Mouse (Mus musculus) MN1 (cell line): ENCODE results near the gene Ccdc92b.
"Not testable (repeated sequence)": the region's sequence is repeated elsewhere in the genome, so short reads cannot be mapped to it uniquely, and the experiment has no call there.

Source experiments
- DNase-seq: peaks from one replicate; pipeline ENCODE4 v3.0.0-alpha.2; 2016; ENCODE audit warnings: low spot score

Gene Ccdc92b

GRCm38 (mm10) chr11:74619201-74619955, at the start of gene Ccdc92b:
Gene Ccdc92b, plus strand, starts transcription at chr11:74619605.
- DNase-seq: peak; percentile 65

GRCm38 (mm10) chr11:74569735-74570134, 49.7 kb upstream of the Ccdc92b start:
- DNase-seq: no peak

GRCm38 (mm10) chr11:74572459-74573061, 46.8 kb upstream of the Ccdc92b start:
- DNase-seq: no peak

DNA sequence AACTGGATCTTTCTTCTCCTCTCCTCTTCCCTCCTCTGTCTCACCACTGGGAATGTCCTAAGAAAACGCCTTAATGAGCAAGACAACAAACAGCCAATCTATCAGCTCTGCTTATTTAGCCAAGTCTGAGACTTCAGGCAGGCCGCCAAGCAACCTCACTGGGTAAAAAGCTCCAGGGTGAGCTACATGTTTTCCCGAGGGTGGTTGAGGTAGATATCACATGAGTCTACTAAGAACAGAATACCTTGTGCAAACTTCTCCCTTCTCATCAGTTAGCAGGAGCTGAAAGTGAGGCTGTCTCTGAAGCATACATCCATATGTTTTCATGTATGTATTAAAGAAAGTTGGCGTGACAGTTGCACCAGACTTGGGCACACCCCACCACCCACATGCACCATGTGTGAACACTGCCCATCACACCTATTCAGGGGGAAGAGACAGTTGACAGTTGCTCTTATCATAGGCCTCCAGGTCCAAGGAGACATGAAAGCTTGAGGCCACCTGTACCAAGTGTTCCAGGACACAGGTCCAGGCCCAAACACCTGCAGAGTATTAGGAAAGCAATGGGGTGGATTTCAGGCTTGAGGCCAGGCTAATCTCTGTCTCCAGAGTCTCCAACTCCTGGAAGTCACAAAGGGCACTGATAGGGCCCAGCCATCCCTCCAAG, 44.5 kb upstream of the Ccdc92b start:
- DNase-seq: no peak

- no peak for DNase-seq
Observed at GRCm38 (mm10) chr11:74575940-74576339, 43.5 kb upstream of the Ccdc92b start.

DNA sequence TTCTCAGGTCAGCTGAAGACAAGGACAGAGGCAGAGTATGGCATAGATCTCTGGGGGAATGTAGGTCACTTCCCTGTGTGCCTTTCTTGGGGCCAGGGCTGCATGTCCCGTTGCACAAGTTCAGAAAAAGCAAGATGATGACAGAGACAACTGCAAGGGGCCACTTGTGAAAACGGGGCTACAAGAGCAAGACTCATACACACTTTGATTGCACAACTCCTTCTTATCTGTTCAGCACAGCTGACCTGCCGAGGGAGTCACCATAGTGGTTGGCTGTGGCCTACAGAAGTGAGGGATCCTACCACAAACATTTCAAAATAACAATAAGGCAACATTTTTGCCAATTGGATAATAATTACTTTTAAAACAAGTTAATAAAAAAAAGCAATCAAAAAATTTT, 42.3 kb upstream of the Ccdc92b start:
- DNase-seq: no peak

GRCm38 (mm10) chr11:74581333-74581732, 38.1 kb upstream of the Ccdc92b start:
- DNase-seq: not testable (repeated sequence)

DNA sequence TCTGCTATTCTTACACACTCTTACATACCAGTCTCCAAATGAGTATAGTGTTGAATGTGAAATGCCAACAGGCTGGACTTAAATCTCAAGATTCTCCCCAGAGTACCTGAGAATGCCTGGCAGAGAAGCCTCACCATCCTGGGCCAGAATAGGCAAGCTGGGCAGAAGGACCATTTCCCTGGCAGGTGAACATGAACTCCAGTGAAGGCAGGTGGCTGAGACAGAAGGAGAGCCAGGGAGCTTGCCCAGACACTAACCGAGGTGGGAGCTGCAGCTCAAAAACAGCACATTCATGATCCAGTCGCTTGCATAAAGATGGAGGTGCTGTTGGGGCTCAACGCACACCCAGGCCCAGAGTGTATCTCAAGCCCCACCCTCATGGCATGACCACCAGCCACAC, 36.9 kb upstream of the Ccdc92b start:
- no peak for DNase-seq

DNA sequence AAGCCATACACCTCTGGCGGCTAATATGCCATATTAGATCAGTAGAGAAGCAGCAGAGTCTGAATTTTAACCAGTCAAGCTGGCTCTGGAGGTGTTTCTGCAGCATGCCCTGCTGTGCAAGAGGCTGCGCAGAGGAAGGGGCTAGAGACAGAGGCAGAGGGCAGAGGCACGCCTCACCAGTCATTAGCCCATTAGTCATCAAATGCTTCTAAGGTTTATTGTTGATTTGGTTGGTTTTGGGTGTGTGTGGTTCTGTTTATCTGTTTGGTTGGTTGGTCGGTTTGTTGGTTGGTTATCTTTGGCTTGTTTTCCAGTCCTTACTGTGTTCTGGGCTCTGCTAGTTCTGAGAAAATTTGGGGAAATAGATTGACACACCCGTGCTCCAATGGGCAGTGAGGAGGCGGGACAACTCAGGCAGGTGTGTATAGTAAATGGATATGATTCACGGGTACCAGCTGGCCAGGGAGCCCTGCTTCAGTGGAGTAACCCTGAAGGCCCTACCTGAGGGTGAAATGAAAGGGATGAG, 35.5 kb upstream of the Ccdc92b start:
- DNase-seq: no peak

- DNase-seq: no peak
Observed at GRCm38 (mm10) chr11:74584946-74585723, 34.3 kb upstream of the Ccdc92b start.

DNA sequence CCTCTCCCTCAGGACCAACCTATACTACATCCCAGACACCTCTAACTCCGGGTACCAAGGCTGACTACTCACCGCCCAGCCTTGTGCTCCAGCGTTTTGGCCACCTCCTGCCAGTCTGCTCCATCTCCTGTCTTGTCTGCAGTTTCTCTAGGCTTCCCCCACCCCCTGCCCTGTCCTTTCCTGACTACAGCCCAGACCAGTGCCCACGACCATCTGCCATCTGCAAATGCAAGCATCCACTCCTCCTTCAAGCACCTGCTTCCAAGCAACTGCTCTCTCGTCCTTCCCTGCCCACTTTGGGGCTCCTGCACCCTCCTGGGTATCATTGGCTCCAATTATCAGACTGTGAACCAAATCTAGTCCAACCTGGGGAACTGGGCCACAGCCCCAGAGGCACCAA, 33.0 kb upstream of the Ccdc92b start:
- no peak for DNase-seq

DNA sequence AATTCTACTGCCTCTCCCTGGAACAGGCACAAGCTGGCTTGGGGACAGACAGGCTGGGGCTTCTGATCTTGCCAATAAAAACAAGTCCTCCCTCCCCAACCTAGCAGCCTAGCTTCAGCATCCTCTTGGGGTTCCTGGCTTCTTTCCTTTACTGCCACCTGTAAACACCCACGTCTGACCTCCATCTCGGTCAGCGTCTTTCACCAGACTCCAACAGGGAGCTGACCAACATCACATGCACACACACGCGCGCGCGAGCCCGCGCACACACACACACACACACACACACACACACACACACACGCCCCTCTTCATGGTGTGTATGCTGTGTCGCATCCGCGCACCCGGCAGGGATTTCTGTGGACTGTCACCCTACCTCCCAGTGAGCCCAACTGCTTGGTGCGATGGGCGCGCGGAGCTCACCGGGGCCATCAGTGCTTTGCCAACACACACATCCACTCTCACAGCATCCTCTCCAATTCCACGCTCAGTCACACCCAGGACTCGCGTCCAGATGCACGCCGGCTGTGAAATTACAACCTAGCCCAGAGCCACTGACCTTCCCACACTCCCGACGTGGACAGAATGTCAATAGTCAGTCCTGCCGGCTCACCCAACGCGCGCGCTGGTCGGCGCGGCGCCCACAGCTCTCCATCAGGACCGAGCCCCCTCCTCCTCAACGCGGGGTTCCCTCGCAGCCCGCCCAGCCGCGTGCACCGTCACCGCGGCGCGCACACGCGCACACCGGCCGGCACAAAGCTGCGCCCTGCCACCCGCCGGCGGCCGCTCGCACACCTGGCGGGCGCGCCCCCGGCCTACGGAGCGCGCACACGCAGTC, 29.8 kb upstream of the Ccdc92b start:
- DNase-seq: no peak

GRCm38 (mm10) chr11:74590239-74590596, 29.2 kb upstream of the Ccdc92b start:
- DNase-seq: no peak

- DNase-seq: no peak
Observed at GRCm38 (mm10) chr11:74590691-74591090, 28.7 kb upstream of the Ccdc92b start.

GRCm38 (mm10) chr11:74592246-74592645, 27.2 kb upstream of the Ccdc92b start:
- no peak for DNase-seq

GRCm38 (mm10) chr11:74597283-74597989, 22.0 kb upstream of the Ccdc92b start:
- no peak for DNase-seq

DNA sequence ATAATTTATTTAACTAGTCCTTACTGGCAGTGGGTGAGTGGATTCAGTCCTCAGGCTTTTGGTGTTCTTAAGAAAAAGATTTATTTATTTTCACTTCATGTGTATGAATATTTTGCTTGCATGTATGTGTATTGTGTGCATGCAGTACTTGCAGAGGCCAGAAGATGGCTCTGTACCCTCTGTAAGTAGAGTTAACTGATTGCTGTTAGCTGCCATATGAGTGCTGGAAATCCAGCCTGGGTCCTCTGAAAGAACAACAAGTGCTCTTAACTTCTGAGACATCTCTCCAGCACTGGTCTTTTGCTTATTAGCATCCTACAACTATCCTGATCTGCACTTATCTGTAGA, 21.4 kb upstream of the Ccdc92b start:
- no peak for DNase-seq

GRCm38 (mm10) chr11:74602286-74602685, 17.1 kb upstream of the Ccdc92b start:
- DNase-seq: no peak

DNA sequence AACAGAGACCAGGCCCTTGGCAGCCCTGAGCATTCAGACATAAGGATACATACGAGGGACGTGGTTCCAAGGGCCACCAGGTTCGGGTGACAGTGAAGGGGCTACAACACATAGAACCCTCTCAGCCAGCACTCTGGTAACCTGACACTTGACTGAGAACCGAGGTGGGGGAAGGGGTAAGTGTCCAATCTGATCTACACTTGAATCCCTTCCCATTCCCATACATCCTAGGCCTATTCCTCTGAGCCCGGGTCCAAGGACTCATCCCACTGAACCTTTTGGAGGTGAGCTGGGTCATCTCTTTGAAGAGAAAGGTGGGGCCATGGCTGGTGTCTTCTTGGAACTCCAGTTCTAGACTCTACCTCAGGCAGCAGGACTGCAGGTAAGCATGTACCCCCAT, 9.3 kb upstream of the Ccdc92b start:
- DNase-seq: no peak

GRCm38 (mm10) chr11:74610545-74611176, 8.7 kb upstream of the Ccdc92b start, which contains the start of gene Rap1gap2:
Gene Rap1gap2, minus strand, starts transcription at chr11:74610915.
- DNase-seq: peak; percentile 42
